Mouse (Mus musculus) bone marrow, adult 2 months (tissue): ENCODE results near the gene Rab37.

Experiments
- CTCF ChIP-seq: fragments of 200-500 bp; IDR thresholded peaks from 2 replicates; pipeline ENCODE4 v1.5.1; 2011; ENCODE audit warnings: low read length, control low read depth; ENCODE audit not compliant: control insufficient read depth, insufficient read depth
- POLR2A ChIP-seq: fragments of 200-500 bp; IDR thresholded peaks from 2 replicates; pipeline ENCODE4 v1.6.1; 2011; ENCODE audit warnings: low read depth, mild to moderate bottlenecking, control low read depth, low read length, borderline replicate concordance; ENCODE audit not compliant: control insufficient read depth

DNA sequence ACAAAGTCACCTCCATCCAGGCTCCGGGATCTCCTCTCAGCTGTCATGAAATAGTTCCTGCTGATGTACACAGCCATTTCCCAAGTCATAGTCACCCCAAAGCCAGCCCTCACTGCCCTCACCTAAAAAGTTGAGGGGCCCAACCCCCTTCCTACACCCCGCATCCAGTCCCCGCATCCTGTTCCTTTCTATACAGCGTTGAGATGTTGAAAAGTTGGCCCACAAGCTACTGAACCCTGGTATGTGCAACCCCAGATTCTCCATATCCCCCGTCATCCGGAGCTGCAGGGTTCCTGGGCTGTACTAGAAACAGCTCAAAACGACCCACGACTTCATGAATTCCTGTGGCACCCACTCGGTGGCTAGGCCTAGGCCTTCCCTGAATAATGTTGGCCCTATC lies 61.9 kb downstream of the Rab37 start:
- TF ChIP-seq POLR2A (no peak), CTCF (no peak)
